Mouse (Mus musculus) 416B (cell line): ENCODE results near the gene Bex2.
A peak's percentile ranks its signal among the peaks of the same experiment; 100 is the strongest.
"Not testable (repeated sequence)": the region's sequence is repeated elsewhere in the genome, so short reads cannot be mapped to it uniquely, and the experiment has no call there.

Source experiments
- DNase-seq: peaks from one replicate; pipeline ENCODE4 v3.0.0; 2011; ENCODE audit warnings: low read depth

The Bex2 gene

GRCm38 (mm10) chrX:136068020-136068419 lies at the start of gene Bex2:
Gene Bex2 (minus strand): TSS chrX:136068236.
- DNase-seq, result not testable (repeated sequence)

DNA sequence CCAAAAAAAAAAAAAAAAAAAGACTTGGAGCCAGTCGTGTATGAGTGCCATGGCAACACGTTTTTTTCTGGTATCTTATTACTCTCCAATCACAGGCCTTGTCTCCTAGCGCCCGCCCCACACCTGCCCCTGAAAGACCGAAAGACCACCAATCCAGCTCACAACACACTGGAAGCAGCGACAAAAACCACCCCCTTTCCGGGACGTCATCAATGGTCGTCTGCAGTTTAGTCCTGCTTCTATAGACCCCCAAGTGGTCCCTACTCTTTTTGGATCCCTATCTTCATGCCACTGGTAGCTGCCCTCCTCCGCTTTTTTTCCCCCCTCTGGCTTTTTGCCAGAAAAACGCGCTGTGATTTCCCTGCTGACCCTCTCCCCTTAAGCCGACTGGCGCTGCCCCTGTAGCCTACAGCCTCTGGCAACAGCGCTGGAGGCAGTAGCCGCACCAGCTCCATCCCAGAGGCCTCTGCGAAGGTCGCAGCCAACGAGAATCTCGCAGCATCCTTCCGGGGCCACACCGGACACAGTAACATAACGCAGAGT lies 47.5 kb upstream of the Bex2 start:
- no peak for DNase-seq

- DNase-seq, result no peak
Measured at GRCm38 (mm10) chrX:136115015-136115414, 47.0 kb upstream of the Bex2 start.

DNA sequence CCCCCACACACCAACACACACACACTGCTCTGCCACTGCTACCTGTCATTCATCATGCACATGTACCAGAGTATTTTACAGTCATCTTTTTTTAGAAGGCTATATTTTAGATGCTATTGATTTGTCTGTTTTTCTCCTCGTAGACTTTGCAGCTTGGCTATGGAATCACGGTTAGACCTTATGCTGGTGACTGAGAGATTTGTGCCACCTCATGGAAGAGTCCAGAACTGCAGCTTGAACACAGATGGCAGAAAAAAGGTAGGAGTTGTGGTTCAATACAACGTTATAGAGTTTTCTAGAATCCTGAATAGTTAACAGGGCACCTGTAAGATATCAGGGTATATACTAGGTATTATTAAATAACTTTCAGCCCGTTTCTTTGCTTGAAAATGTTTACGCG lies 39.9 kb upstream of the Bex2 start:
- DNase-seq, result peak; percentile 16

- DNase-seq, result no peak
Measured at GRCm38 (mm10) chrX:136104724-136105088, 36.7 kb upstream of the Bex2 start.

DNA sequence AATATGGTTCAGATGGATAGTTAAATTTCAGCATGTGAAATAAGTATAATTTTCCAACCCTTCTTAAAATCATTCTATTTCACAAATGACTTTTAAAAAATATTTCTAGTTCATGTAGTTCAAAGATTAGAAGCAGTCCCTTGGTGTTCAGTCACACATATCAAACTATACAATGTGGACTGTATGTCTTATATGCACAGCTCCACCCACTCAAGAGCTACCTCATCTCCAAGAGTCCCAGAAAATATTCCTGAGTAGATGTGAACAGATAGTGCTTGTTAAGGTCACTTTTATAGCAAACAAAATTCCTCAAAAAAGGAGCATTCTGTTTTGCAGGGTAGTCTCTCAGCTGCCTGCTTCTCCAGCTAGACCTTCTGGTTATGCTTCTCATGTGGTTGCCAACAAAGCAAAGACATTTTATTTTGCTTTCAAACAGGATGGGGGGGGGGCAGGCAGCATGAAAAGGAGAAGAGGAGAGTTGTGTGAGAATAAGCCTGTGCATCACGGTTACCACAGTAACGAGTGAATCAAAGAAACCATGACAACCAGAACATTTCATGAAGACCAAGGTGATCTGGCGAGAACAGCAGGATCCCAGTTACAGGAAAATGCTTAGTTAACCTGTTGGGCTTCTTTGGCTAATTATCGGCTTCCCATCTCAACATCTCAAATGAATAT lies 36.1 kb upstream of the Bex2 start:
- no peak for DNase-seq

GRCm38 (mm10) chrX:136094421-136094820 lies 26.4 kb upstream of the Bex2 start:
- no peak for DNase-seq

- DNase-seq, result peak; percentile 3
Measured at GRCm38 (mm10) chrX:136092497-136093279, 24.7 kb upstream of the Bex2 start.

DNA sequence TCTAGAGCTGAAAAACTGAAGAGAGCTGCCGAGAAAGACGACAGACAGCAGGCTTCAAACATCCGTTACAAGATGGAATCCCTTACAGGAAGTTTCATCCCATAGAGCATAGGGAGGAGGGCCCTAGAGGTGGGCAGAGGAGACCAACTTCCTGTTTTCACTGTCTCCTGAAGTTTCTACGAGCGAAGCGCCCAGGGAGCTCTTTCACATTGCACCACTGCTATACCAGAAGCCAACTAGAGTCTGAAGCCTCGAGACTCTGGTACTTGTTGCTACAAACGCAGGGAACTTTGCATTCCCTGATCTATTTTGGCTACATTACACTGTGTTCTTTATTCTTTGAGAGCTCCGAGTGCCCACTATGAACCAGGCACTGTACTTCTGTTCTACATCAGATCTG lies 17.1 kb upstream of the Bex2 start, which contains the start of gene Nxf3:
Gene Nxf3 (minus strand): TSS at position 101 of the 400 bp plus-strand sequence.
- no peak for DNase-seq

- DNase-seq, result not testable (repeated sequence)
Measured at GRCm38 (mm10) chrX:136067201-136067991, 640 bp downstream of the Bex2 start.

DNA sequence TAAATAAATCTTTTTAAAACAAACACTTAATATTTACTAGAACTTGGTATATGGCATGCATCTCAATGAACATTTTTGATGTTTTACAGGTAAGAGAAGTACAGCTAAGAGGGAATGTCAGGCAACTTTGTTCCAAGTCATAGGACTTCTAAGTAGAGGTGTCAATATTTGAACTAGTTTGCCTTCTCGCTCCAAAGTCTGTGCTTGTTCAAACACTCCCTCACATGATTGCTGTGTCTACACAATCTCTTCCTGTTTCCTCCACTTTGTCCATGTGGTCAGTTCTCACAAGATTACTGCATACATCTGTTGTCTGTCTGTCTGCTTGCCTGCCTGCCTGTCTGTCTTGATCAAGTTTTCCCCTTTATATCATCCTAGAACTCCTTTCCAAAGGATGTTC lies 7.3 kb downstream of the Bex2 start:
- no peak for DNase-seq

DNA sequence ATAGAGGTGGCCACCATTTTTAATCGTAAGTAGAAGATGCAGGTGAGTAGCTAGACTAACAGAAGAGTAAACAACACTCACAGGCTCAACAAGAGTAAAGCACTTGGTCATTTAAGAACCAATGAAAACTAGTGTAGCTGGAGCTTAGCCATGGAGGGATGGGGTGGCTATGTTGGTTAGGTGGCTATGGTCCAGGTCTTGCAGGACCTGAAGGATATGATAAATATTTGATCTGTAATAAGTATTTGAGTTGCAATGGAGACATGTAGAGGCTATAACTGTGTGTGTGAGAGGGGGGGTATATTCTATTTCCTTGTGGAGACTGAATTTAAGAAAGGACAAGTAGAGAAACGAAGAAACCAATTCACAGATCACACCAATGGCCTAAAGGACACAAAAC lies 16.8 kb downstream of the Bex2 start:
- DNase-seq, result no peak

GRCm38 (mm10) chrX:136047528-136047927 lies 20.5 kb downstream of the Bex2 start:
- DNase-seq, result peak; percentile 67

DNA sequence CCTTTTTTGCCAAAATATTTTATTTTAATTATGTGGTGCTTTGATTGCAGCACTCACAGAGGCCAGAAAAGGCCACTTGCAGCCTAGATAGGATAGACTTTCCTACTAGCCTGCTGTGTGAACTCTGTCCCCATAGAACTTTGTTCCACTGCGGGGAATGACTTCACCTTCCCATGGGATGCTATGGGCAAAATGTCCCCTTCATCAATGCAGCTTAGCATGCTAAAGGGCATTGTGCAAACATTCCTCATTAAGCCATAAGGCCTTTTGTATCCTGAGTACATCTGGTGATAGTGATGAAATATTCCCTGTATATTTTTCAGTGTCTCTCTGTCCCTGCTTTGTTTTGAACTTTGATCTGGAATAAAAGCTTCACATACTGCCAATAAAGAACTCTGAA lies 24.3 kb downstream of the Bex2 start:
- no peak for DNase-seq

DNA sequence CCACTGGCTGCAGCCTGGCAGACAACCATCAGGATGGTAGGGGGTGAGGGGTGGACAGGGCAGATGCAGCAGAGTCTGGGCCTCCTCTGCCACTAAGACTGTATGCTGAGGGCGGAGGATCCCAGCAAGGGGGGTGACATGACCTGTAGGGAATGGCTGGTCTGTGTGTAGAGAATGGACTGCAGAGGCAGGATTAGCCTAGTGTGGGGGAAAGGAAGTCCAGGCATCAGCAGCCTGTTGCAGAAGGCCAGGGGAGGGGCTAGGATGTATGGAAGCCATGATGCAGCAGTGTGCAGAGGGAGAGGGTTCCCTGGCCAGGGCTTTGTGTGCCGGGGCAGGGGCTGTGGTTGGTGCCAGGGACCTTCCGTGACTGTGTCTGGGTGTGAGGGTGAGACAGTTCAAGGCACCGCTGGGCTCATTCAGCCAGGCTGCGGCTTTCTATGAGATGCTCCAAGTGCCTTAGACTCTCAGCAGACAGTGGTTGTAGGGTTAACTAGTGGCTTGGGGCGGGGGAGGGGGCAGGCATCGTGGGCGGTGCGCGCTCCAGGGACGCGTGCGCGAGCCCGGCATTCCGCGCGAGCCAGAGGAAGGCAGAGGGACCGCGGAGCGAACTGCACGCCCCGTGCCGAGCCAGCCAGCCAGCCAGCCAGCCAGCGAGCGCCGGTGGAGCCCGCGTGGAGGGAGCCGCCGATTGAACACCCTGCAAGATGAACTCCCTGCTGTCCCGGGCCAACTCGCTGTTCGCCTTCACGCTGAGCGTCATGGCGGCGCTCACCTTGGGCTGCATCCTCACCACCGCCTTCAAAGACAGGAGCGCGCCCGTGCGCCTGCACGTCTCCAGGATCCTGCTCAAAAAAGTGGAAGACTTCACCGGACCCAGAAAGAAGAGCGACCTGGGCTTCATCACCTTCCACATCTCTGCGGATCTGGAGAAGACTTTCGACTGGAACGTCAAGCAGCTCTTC lies 35.0 kb downstream of the Bex2 start, which contains the start of gene Arxes1:
Gene Arxes1 (plus strand): TSS at position 569 of the 965 bp plus-strand sequence.
- not testable (repeated sequence) for DNase-seq

- no peak for DNase-seq
Measured at GRCm38 (mm10) chrX:136030331-136030730, 37.7 kb downstream of the Bex2 start.
